Mouse (Mus musculus) small intestine, adult 2 months (tissue): ENCODE results near the gene Amotl1. TPM values are rescaled to one million over a fixed set of nuclear protein-coding genes. Genes with fewer than 3 reads are reported as not detected.

ENCODE experiments used
- H3K27ac ChIP-seq: fragments of 200-500 bp; 2 replicates; pipeline ENCODE4 v1.5.1; 2012; ENCODE audit warnings: low read depth, low read length, control low read depth, inconsistent platforms; ENCODE audit not compliant: insufficient read depth
- H3K27me3 ChIP-seq: fragments of 200-500 bp; 2 replicates; pipeline ENCODE4 v1.6.1; 2012; ENCODE audit warnings: mild to moderate bottlenecking, moderate library complexity, low read length, inconsistent platforms; ENCODE audit not compliant: control insufficient read depth, insufficient read depth
- H3K36me3 ChIP-seq: fragments of 200-500 bp; 2 replicates; pipeline ENCODE4 v1.6.1; 2012; ENCODE audit warnings: mild to moderate bottlenecking, low read length, control low read depth, inconsistent platforms; ENCODE audit not compliant: control insufficient read depth, insufficient read depth
- H3K4me1 ChIP-seq: fragments of 200-500 bp; 2 replicates; pipeline ENCODE4 v1.6.1; 2012; ENCODE audit warnings: low read length, inconsistent platforms, mixed read lengths; ENCODE audit not compliant: control insufficient read depth, insufficient read depth, insufficient read length
- H3K4me3 ChIP-seq: fragments of 200-500 bp; 2 replicates; pipeline ENCODE4 v1.5.1; 2012; ENCODE audit warnings: low read depth, mild to moderate bottlenecking, control low read depth, inconsistent platforms, low read length, moderate library complexity
- CTCF ChIP-seq: fragments of 200-500 bp; IDR thresholded peaks from 2 replicates; pipeline ENCODE4 v1.5.1; 2012; ENCODE audit warnings: low read depth, mild to moderate bottlenecking, control low read depth, inconsistent platforms, low read length, moderate library complexity, mixed read lengths; ENCODE audit not compliant: insufficient replicate concordance, insufficient read length; ENCODE audit errors: extremely low read depth
- POLR2A ChIP-seq: fragments of 200-500 bp; IDR thresholded peaks from 2 replicates; pipeline ENCODE4 v1.6.1; 2012; ENCODE audit warnings: low read depth, mild to moderate bottlenecking, control low read depth, inconsistent platforms, low read length, moderate library complexity
- WGBS: fragments of 180-500 bp; shearing (Covaris S2); methylation state at CpG from one replicate; pipeline ENCODE4 v1.1.7; 2018; 5-methylcytosine and 5-hydroxymethylcytosine counted together
- polyA plus RNA-seq: library from polyadenylated mRNA; depleted of rRNA; stranded (reverse); fragments of >200 nt; gene quantifications from 2 replicates; pipeline ENCODE4 v1.2.3, GENCODE M21; 2012

The Amotl1 gene
- polyA plus RNA-seq, 1 experiment: 9.4 TPM

DNA sequence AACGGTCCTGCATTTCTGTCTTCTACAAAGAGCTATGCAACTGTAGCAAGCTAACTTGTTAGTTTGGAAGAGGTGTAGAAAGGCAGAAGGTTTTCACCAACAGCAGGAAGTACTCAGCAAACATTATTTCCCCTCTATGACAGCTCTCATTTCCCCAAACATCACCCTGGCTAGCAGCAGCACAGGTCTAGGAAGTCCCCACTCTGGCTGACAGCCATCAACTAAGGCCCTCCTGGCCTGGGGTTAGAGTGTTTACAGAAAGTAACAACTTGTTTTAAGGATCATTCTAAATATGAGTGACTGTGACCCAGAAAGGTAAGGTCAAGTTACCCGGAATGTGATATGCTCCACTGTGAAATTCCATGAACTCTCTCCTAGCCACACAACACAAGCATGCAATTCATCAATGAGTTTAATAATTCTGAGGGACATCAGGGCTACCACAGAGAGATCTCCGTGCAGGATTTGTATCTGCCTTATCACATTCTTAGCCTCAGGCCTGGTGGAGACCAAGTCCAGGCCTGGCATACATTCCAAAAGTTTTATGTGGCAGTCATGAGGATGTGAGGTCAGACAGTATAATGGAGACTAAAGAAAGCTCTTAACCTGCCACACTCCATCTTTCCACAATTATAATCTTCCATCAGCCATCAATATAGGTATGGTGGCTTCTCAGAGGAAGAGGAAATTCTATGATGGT, 123.7 kb downstream of the Amotl1 start:
- Histone ChIP-seq H3K27ac (no peak overlapping the region), H3K4me3 (no peak overlapping the region), H3K27me3 (no peaks in the 10 kb centered on the region), H3K4me1 (no peaks in the 10 kb centered on the region), H3K36me3 (no peaks in the 10 kb centered on the region)
- TF ChIP-seq POLR2A: no peak
- no peak for TF ChIP-seq CTCF
- WGBS: 60% methylated on average over 3 of the region's 3 CpGs

DNA sequence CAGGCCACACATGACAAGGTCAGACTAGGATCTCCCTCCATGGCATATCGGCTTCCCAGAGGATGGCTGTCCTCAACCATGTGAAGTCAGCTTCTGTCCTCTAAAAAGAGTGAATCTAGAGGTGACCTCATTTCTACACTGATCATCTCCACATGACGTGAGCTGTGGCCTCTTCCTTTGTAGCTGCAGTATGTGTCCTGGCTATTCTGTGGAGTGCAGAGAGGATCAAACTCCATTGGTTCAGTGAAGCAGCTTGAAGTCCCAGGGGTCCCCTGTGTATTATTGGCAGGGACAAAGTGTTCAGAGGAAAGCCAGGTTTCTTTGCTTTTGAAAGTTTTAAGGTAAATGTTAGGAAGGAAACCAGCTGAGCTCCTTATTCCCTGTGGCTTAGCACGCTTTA, 126.8 kb downstream of the Amotl1 start:
- WGBS: 88% methylated on average over 3 of the region's 3 CpGs
- TF ChIP-seq CTCF (no peak), POLR2A (no peak)

DNA sequence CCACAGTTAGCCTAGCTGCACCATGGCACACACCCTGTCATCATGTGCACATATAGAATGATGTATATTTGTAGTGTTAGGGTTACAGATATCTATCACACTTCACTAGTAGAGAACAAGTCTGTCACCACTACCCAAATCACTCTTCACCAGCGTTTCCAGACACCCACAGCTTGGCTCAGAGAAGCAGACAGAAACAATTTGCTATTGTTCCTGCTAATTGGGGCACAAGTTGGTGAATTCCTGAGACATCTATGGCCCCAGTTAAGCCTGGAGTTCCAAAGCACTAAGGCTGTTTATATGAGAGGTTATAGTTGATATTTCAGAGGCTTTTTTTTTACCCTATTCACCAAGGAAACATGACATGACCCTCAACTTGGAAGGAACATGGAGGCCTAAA, 127.6 kb downstream of the Amotl1 start:
- Histone ChIP-seq H3K27ac (no peak overlapping the region), H3K4me1 (no peaks in the 10 kb centered on the region), H3K4me3 (no peak overlapping the region), H3K27me3 (no peaks in the 10 kb centered on the region), H3K36me3 (no peaks in the 10 kb centered on the region)
- WGBS: 60% methylated on average over 1 of the region's 1 CpGs
- TF ChIP-seq CTCF (no peak), POLR2A (no peak)

More for the DNA sequence above, 126.8 kb downstream of the Amotl1 start:
- Histone ChIP-seq H3K4me1 (no peaks in the 10 kb centered on the region), H3K27me3 (no peaks in the 10 kb centered on the region), H3K27ac (no peak overlapping the region), H3K36me3 (no peaks in the 10 kb centered on the region), H3K4me3 (no peak overlapping the region)

DNA sequence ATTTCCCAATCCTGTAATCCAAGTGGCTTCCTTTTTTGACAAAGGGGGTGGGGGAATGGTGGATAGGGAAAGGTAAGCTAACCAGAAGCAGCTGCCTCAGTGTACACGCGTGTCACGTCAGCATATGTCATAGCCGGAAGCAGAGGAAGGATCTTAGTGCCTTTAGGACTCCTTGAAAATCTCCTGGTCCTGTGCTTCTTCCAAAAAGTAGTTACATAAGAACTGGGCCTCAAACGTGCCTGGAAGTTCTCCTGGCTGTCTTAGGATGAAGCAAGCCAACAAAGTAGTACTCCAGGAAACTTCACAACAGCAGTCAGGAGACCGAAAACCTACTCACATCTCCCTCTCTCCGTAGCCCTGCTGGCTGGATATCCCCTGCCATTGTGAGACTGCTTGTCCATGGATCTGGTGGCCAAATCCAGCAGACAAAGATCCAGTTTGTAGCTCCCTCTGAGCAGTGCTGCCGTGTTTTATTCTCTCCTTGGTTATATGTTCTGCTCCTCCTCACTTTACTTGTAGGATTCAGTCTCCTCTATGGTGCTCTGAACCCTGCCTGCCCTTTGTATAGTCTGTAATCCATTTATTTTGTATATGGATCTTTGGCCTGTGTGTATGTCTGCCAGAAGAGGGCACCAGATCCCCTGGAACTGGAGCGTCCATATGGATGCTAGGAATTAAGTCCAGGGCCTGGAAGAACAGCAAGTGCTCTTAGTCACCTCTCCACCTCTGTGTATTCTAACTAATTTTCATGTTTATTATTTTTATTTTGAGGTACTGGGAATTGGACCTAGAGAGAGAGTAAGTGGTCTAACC, 132.0 kb downstream of the Amotl1 start:
- TF ChIP-seq CTCF (peak; percentile 48; the same call in 1 of the 2 replicates), POLR2A (no peak)
- Histone ChIP-seq H3K36me3 (peaks cover 24% of the 10 kb centered on the region), H3K27me3 (no peaks in the 10 kb centered on the region), H3K4me3 (no peak overlapping the region), H3K4me1 (no peaks in the 10 kb centered on the region), H3K27ac (no peak overlapping the region)
- 77% methylated on average over 9 of the region's 9 CpGs for WGBS

DNA sequence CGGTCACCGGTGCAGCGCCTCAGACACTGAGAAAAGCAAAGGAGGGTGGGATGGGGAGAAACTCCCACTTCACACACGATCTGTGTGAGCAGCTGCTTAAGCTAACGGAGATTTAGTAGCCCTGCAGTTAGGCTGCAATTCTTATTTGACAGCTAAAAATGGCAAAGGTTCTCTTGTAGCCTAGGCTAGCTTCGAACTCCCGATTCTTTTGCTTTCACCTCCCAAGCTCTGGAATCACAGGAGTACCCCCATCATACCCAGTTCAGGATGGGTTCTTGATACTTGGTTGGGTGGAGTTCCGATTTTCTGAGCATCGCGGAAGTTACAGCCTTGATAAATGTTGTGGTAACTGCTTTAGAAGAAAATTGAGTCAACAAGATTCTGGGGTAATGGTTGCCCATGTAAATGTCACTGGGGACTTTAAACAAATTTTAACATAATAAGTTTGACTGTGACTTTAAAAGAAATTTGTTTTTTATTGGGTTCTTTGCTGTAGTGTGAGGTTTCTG, 143.9 kb downstream of the Amotl1 start:
- Histone ChIP-seq H3K27me3 (no peaks in the 10 kb centered on the region), H3K4me1 (no peaks in the 10 kb centered on the region), H3K4me3 (peak overlapping the region; percentile 86), H3K36me3 (peaks cover 25% of the 10 kb centered on the region), H3K27ac (no peak overlapping the region)
- 2% methylated on average over 10 of the region's 10 CpGs for WGBS
- TF ChIP-seq POLR2A (no peak), CTCF (no peak)

DNA sequence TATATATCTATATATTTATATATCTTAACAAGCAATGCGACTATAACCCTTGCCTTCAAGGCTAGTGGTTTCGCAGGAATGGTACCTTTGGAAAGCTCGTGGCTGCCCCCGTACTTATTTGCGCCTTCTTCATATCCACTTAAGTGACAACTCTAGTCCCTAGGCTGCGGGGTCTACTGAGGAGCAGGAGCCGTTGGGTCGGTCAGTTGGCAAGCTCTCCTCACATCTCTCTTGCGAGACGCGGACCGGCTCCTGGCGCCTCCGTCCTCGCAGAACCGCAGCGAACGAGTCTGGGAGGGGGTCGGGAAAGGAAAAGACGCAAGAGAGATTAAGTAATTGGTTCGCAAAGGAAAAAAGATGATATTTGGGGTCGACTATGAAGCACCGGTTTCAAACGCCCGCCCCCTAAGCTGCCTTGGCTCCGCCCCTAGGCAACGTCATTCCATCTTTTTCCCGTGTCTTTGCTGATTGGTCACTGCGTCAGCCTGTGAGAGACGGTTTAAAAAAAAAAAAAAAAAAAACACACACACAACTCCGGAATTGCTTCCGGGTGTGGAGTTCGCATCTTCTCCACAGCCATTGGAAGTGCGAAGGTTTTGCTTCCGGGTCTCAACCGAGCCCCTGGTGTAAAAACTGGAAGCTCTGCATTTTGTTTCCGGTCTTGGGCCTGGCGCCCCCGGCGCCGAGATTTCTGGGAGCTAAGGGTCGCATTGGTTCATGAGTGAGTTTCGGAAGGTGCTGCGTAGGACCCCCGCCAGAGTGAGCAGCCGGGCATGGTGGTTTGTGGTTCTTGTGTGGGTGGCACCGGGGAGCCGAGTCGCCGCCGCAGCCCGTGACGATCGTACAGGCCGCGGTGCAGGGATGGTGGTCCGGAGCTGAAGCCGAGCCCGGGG, 144.6 kb downstream of the Amotl1 start, which contains the start of the genes Kdm4d and Cwc15:
Gene Kdm4d, minus strand, starts transcription at position 460 of the 893 bp plus-strand sequence.
Gene Cwc15, plus strand, starts transcription at position 595 of the 893 bp plus-strand sequence.
- WGBS: under 1% methylated on average over 59 of the region's 59 CpGs
- no peaks in the 10 kb centered on the region for H3K4me1 ChIP-seq
- peak within 1 kb of the TSS; percentile 92 for H3K4me3 ChIP-seq
- TF ChIP-seq CTCF: no peak
- TF ChIP-seq POLR2A: peak; percentile 50
- no peak within 1 kb of the TSS for H3K27ac ChIP-seq
- peaks cover 19% of the 10 kb centered on the region for H3K36me3 ChIP-seq
- H3K27me3 ChIP-seq: no peaks in the 10 kb centered on the region
